Mouse (Mus musculus): ENCODE results near the gene Ptbp1. TPM values are rescaled to one million over a fixed set of nuclear protein-coding genes. Genes with fewer than 3 reads are reported as not detected.

Ptbp1 gene
- polyA plus RNA-seq (2016; fragmentation: Nextera tagmentation; extraction: Ambion mirVana): 174 and 264 TPM in 2 replicates

- Histone ChIP-seq H3K4me1 (peaks cover 61% of the 10 kb centered on the region), H3K9me3 (no peaks in the 10 kb centered on the region), H3K4me3 (peak within 1 kb of the TSS; percentile 98), H3K27ac (peak within 1 kb of the TSS; percentile 100), H3K27me3 (ENCODE audit: insufficient read depth, poor library complexity, severe bottlenecking) (no peaks in the 10 kb centered on the region), H3K36me3 (peaks cover 36% of the 10 kb centered on the region)
- peak; percentile 100 for DNase-seq (ENCODE audit: low spot score)
- WGBS: under 1% methylated on average over 75 of the region's 75 CpGs
Observed at GRCm38 (mm10) chr10:79853860-79854795, at the start of gene Ptbp1. Ptbp1 (plus strand) TSS chr10:79854427.

- Histone ChIP-seq H3K27ac (peak overlapping the region; percentile 81), H3K27me3 (ENCODE audit: insufficient read depth, poor library complexity, severe bottlenecking) (no peaks in the 10 kb centered on the region), H3K36me3 (peaks cover 22% of the 10 kb centered on the region), H3K4me3 (peak overlapping the region; percentile 25; the same call in 1 of the 2 replicates), H3K9me3 (no peaks in the 10 kb centered on the region), H3K4me1 (peaks cover 65% of the 10 kb centered on the region)
- DNase-seq (ENCODE audit: low spot score): no peak
- WGBS: 19% methylated on average over 11 of the region's 11 CpGs
Observed at GRCm38 (mm10) chr10:79805636-79806035, 48.6 kb upstream of the Ptbp1 start.

- Histone ChIP-seq H3K4me3 (peak overlapping the region; percentile 25), H3K4me1 (peaks cover 63% of the 10 kb centered on the region), H3K27ac (peak overlapping the region; percentile 81), H3K9me3 (no peaks in the 10 kb centered on the region), H3K27me3 (ENCODE audit: insufficient read depth, poor library complexity, severe bottlenecking) (no peaks in the 10 kb centered on the region), H3K36me3 (peaks cover 28% of the 10 kb centered on the region)
- WGBS: 71% methylated on average over 9 of the region's 9 CpGs
- no peak for DNase-seq (ENCODE audit: low spot score)
Observed at GRCm38 (mm10) chr10:79806331-79806730, 47.9 kb upstream of the Ptbp1 start.

- Histone ChIP-seq H3K27me3 (ENCODE audit: insufficient read depth, poor library complexity, severe bottlenecking) (no peaks in the 10 kb centered on the region), H3K4me1 (peaks cover 60% of the 10 kb centered on the region), H3K27ac (peak overlapping the region; percentile 81; the same call in 1 of the 2 replicates), H3K36me3 (peaks cover 33% of the 10 kb centered on the region), H3K9me3 (no peaks in the 10 kb centered on the region), H3K4me3 (peak overlapping the region; percentile 25)
- 71% methylated on average over 10 of the region's 10 CpGs for WGBS
- DNase-seq (ENCODE audit: low spot score): no peak
Observed at GRCm38 (mm10) chr10:79806972-79807371, 47.3 kb upstream of the Ptbp1 start.

GRCm38 (mm10) chr10:79807826-79808225, 46.4 kb upstream of the Ptbp1 start:
- Histone ChIP-seq H3K27ac (peak overlapping the region; percentile 81), H3K36me3 (peaks cover 38% of the 10 kb centered on the region), H3K4me3 (peak overlapping the region; percentile 25; the same call in 1 of the 2 replicates), H3K4me1 (peaks cover 56% of the 10 kb centered on the region), H3K9me3 (no peaks in the 10 kb centered on the region), H3K27me3 (ENCODE audit: insufficient read depth, poor library complexity, severe bottlenecking) (no peaks in the 10 kb centered on the region)
- no peak for DNase-seq (ENCODE audit: low spot score)
- 67% methylated on average over 11 of the region's 11 CpGs for WGBS

GRCm38 (mm10) chr10:79808728-79809127, 45.5 kb upstream of the Ptbp1 start:
- H3K4me1 ChIP-seq: peaks cover 47% of the 10 kb centered on the region
- 0 out of 2 replicates have a peak overlapping the region, but pooled peaks have one; percentile 25 for H3K4me3 ChIP-seq
- 75% methylated on average over 11 of the region's 11 CpGs for WGBS
- peak overlapping the region; percentile 81; the same call in 1 of the 2 replicates for H3K27ac ChIP-seq
- no peaks in the 10 kb centered on the region for H3K9me3 ChIP-seq
- no peak for DNase-seq (ENCODE audit: low spot score)
- peaks cover 38% of the 10 kb centered on the region for H3K36me3 ChIP-seq
- no peaks in the 10 kb centered on the region for H3K27me3 ChIP-seq (ENCODE audit: insufficient read depth, poor library complexity, severe bottlenecking)

GRCm38 (mm10) chr10:79811736-79812637, 42.2 kb upstream of the Ptbp1 start:
- Histone ChIP-seq H3K9me3 (no peaks in the 10 kb centered on the region), H3K4me1 (peaks cover 18% of the 10 kb centered on the region), H3K27ac (peak overlapping the region; percentile 44; the same call in 1 of the 2 replicates), H3K36me3 (peaks cover 53% of the 10 kb centered on the region), H3K27me3 (ENCODE audit: insufficient read depth, poor library complexity, severe bottlenecking) (no peaks in the 10 kb centered on the region), H3K4me3 (no peak overlapping the region)
- 21% methylated on average over 15 of the region's 15 CpGs for WGBS
- no peak for DNase-seq (ENCODE audit: low spot score)

GRCm38 (mm10) chr10:79814271-79814842, 39.9 kb upstream of the Ptbp1 start:
- Histone ChIP-seq H3K27me3 (ENCODE audit: insufficient read depth, poor library complexity, severe bottlenecking) (no peaks in the 10 kb centered on the region), H3K36me3 (peaks cover 53% of the 10 kb centered on the region), H3K4me1 (peaks cover 13% of the 10 kb centered on the region), H3K27ac (no peak overlapping the region), H3K4me3 (no peak overlapping the region), H3K9me3 (no peaks in the 10 kb centered on the region)
- WGBS: 78% methylated on average over 5 of the region's 5 CpGs
- DNase-seq (ENCODE audit: low spot score): no peak

GRCm38 (mm10) chr10:79815671-79816494, 38.3 kb upstream of the Ptbp1 start:
- H3K4me3 ChIP-seq: no peak overlapping the region
- peaks cover 54% of the 10 kb centered on the region for H3K36me3 ChIP-seq
- DNase-seq (ENCODE audit: low spot score): no peak
- no peaks in the 10 kb centered on the region for H3K27me3 ChIP-seq (ENCODE audit: insufficient read depth, poor library complexity, severe bottlenecking)
- no peak overlapping the region for H3K27ac ChIP-seq
- H3K4me1 ChIP-seq: peaks cover 16% of the 10 kb centered on the region
- WGBS: 81% methylated on average over 12 of the region's 12 CpGs
- H3K9me3 ChIP-seq: no peaks in the 10 kb centered on the region

- Histone ChIP-seq H3K36me3 (peaks cover 46% of the 10 kb centered on the region), H3K4me3 (no peak overlapping the region), H3K27ac (no peak overlapping the region), H3K9me3 (no peaks in the 10 kb centered on the region), H3K4me1 (peaks cover 13% of the 10 kb centered on the region), H3K27me3 (ENCODE audit: insufficient read depth, poor library complexity, severe bottlenecking) (no peaks in the 10 kb centered on the region)
- DNase-seq (ENCODE audit: low spot score): no peak
- WGBS: 81% methylated on average over 2 of the region's 2 CpGs
Observed at GRCm38 (mm10) chr10:79817111-79817510, 37.1 kb upstream of the Ptbp1 start.

- Histone ChIP-seq H3K4me3 (no peak overlapping the region), H3K27ac (no peak overlapping the region), H3K36me3 (peaks cover 41% of the 10 kb centered on the region), H3K9me3 (no peaks in the 10 kb centered on the region), H3K27me3 (ENCODE audit: insufficient read depth, poor library complexity, severe bottlenecking) (no peaks in the 10 kb centered on the region), H3K4me1 (peaks cover 21% of the 10 kb centered on the region)
- WGBS: 65% methylated on average over 4 of the region's 4 CpGs
- no peak for DNase-seq (ENCODE audit: low spot score)
Observed at GRCm38 (mm10) chr10:79818225-79818624, 36.0 kb upstream of the Ptbp1 start.

GRCm38 (mm10) chr10:79819606-79820005, 34.6 kb upstream of the Ptbp1 start:
- Histone ChIP-seq H3K36me3 (peaks cover 41% of the 10 kb centered on the region), H3K9me3 (no peaks in the 10 kb centered on the region), H3K4me1 (peaks cover 32% of the 10 kb centered on the region), H3K27me3 (ENCODE audit: insufficient read depth, poor library complexity, severe bottlenecking) (no peaks in the 10 kb centered on the region), H3K27ac (no peak overlapping the region), H3K4me3 (no peak overlapping the region)
- WGBS: 83% methylated on average over 17 of the region's 17 CpGs
- DNase-seq (ENCODE audit: low spot score): no peak
